Mouse (Mus musculus) stomach, embryonic 15.5 days (tissue): ENCODE measurements at regions not wholly inside any gene's neighbourhood (a gene's known extent, or its start where the extent isn't known, plus 50 kb on each side); places are given as distances from the start of the nearest gene placed in this dataset.

Experiments
- ATAC-seq: fragments of 200-750 bp; cut with Nextera tagmentation; 2 replicates; pipeline ENCODE4 v1.8.0; 2017; ENCODE audit warnings: low read depth, moderate number of reproducible peaks, moderate TSS enrichment; ENCODE audit not compliant: insufficient read depth, low FRiP score
- H3K27ac ChIP-seq: fragments of 300-500 bp; sonication (generic); 2 replicates; pipeline ENCODE4 v1.5.1; 2015; ENCODE audit warnings: mild to moderate bottlenecking, inconsistent platforms
- H3K27me3 ChIP-seq: fragments of 300-500 bp; sonication (generic); replicated peaks from 2 replicates; pipeline ENCODE4 v1.6.1; 2015; ENCODE audit warnings: inconsistent platforms
- H3K36me3 ChIP-seq: fragments of 300-500 bp; sonication (generic); 2 replicates; pipeline ENCODE4 v1.6.1; 2015; ENCODE audit warnings: inconsistent platforms
- H3K4me1 ChIP-seq: fragments of 300-500 bp; sonication (generic); 2 replicates; pipeline ENCODE4 v1.6.1; 2015; ENCODE audit warnings: inconsistent platforms
- H3K4me2 ChIP-seq: fragments of 300-500 bp; sonication (generic); 2 replicates; pipeline ENCODE4 v1.6.1; 2015; ENCODE audit warnings: mild to moderate bottlenecking, inconsistent platforms
- H3K4me3 ChIP-seq: fragments of 300-500 bp; sonication (generic); replicated peaks from 2 replicates; pipeline ENCODE4 v1.5.1; 2015; ENCODE audit warnings: inconsistent platforms
- H3K9ac ChIP-seq: fragments of 300-500 bp; sonication (generic); 2 replicates; pipeline ENCODE4 v1.6.1; 2015; ENCODE audit warnings: inconsistent platforms
- H3K9me3 ChIP-seq: fragments of 300-500 bp; sonication (generic); 2 replicates; pipeline ENCODE4 v1.6.1; 2016; ENCODE audit warnings: inconsistent platforms
- WGBS: fragments of 180-500 bp; shearing (Covaris S2); methylation state at CpG from one replicate; pipeline ENCODE4 v1.1.7; 2015; 5-methylcytosine and 5-hydroxymethylcytosine counted together

- no peaks in the 10 kb centered on the region for H3K27me3 ChIP-seq
- 73% methylated on average over 3 of the region's 3 CpGs for WGBS
- no peaks in the 10 kb centered on the region for H3K9me3 ChIP-seq
- H3K4me2 ChIP-seq, result no peak overlapping the region
- no peaks in the 10 kb centered on the region for H3K4me1 ChIP-seq
- no peak overlapping the region for H3K9ac ChIP-seq
- no peak overlapping the region for H3K4me3 ChIP-seq
- H3K36me3 ChIP-seq, result no peaks in the 10 kb centered on the region
- no peak overlapping the region for H3K27ac ChIP-seq
- no peak for ATAC-seq
Measured at GRCm38 (mm10) chr2:75072021-75072420, 246.4 kb downstream of the Mtx2 start.

DNA sequence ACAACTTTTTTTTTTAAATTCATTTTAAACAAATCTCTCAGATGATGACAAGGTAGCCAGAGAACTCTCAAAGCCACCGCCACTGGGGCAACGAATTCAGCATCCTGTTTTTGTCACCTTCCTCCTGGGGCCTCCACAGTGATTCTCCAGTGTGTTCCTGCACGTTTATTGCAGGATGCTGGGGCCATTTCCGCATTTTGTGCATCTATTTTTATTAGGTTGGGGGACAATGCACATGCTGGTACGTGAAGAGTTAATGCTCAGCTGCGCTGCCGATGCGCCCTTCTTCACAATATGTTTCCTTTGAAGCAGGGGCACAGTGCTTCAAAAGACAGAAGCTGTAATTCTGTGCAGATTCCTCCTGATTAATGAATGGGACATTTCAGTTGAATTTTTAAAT is 246.9 kb downstream of the Mtx2 start:
- Histone ChIP-seq H3K36me3 (no peaks in the 10 kb centered on the region), H3K9me3 (no peaks in the 10 kb centered on the region), H3K4me1 (no peaks in the 10 kb centered on the region), H3K4me2 (no peak overlapping the region), H3K27ac (no peak overlapping the region), H3K4me3 (no peak overlapping the region), H3K9ac (no peak overlapping the region), H3K27me3 (no peaks in the 10 kb centered on the region)
- ATAC-seq, result no peak
- WGBS, result 46% methylated on average over 8 of the region's 8 CpGs

GRCm38 (mm10) chr2:75073178-75073577 is 247.6 kb downstream of the Mtx2 start:
- H3K9ac ChIP-seq, result no peak overlapping the region

DNA sequence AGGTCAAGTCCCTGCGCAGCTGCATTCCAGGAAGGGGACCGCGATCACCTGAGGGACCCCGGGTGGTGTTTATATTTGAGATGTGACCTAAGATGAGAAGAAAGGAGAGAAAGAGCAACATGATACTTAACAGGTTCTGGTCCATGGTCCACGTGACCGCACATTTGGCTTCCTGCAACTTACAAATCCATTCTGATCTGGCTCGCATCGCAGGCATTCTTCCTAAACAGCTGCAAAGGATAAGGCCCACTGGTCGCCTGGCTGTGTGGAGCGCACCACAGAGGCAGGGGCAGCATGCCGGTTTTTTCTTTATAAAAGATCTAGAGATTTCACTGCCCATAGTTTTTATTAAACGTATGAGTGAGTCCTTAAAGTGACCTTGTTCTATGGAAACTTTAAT is 261.6 kb downstream of the Mtx2 start:
- H3K4me1 ChIP-seq, result no peaks in the 10 kb centered on the region
- no peaks in the 10 kb centered on the region for H3K27me3 ChIP-seq
- no peak overlapping the region for H3K4me3 ChIP-seq
- no peaks in the 10 kb centered on the region for H3K9me3 ChIP-seq
- no peak overlapping the region for H3K4me2 ChIP-seq
- no peak overlapping the region for H3K27ac ChIP-seq
- H3K36me3 ChIP-seq, result no peaks in the 10 kb centered on the region
- no peak overlapping the region for H3K9ac ChIP-seq
- 44% methylated on average over 12 of the region's 12 CpGs for WGBS
- ATAC-seq, result no peak

More at GRCm38 (mm10) chr2:75073178-75073577, 247.6 kb downstream of the Mtx2 start:
- H3K4me3 ChIP-seq, result no peak overlapping the region
- no peak overlapping the region for H3K4me2 ChIP-seq
- no peak for ATAC-seq
- H3K27ac ChIP-seq, result no peak overlapping the region
- no peaks in the 10 kb centered on the region for H3K4me1 ChIP-seq
- no peaks in the 10 kb centered on the region for H3K27me3 ChIP-seq
- WGBS, result 65% methylated on average over 9 of the region's 9 CpGs
- no peaks in the 10 kb centered on the region for H3K36me3 ChIP-seq
- H3K9me3 ChIP-seq, result no peaks in the 10 kb centered on the region

- Histone ChIP-seq H3K27me3 (no peaks in the 10 kb centered on the region), H3K4me1 (no peaks in the 10 kb centered on the region), H3K9me3 (no peaks in the 10 kb centered on the region), H3K4me2 (no peak overlapping the region), H3K4me3 (no peak overlapping the region), H3K27ac (no peak overlapping the region), H3K9ac (no peak overlapping the region), H3K36me3 (no peaks in the 10 kb centered on the region)
- 26% methylated on average over 8 of the region's 8 CpGs for WGBS
- ATAC-seq, result no peak
Measured at GRCm38 (mm10) chr2:75089186-75089585, 263.6 kb downstream of the Mtx2 start.

DNA sequence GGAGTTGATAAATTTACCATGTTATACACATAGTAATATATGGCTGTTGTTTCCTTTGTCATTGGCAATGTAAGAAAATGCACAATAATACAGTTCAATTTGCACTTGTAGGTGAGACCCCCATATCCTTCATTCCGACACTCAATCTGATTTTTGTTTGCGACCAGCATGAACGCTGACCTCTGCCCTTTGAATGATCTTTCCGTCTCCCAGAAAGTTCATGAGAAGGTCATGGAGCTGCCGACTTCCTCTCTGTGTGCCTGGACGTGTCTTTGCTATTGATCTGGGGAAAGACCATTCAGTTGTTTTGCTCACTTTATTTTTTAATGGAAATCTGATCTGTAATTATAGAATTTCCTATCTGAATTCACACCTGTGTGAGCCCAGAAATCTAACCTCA is 264.0 kb downstream of the Mtx2 start:
- H3K27me3 ChIP-seq, result no peaks in the 10 kb centered on the region
- no peak overlapping the region for H3K27ac ChIP-seq
- no peak for ATAC-seq
- WGBS, result 18% methylated on average over 6 of the region's 6 CpGs
- H3K36me3 ChIP-seq, result no peaks in the 10 kb centered on the region
- no peaks in the 10 kb centered on the region for H3K4me1 ChIP-seq
- no peak overlapping the region for H3K4me3 ChIP-seq
- H3K4me2 ChIP-seq, result no peak overlapping the region
- no peaks in the 10 kb centered on the region for H3K9me3 ChIP-seq
- no peak overlapping the region for H3K9ac ChIP-seq

DNA sequence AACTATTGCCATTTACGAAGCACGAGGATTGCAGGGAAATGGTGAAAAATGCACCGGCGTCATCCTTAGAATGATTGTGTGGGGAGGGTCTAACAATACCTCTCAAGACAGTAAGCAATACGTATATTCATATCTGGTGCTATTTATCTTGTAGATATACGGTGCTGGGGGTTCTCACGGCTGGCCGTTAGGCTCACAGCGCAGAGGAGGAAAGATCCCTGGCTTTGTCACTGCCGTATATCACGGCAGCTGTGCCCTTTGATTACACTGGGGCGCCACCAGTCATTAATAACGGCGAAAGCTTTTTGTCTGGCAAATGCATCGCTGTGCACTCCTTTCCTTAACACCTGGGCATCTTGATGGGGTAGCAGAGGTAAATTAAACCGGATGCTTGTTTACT is 264.8 kb downstream of the Mtx2 start:
- Histone ChIP-seq H3K4me3 (no peak overlapping the region), H3K27ac (no peak overlapping the region), H3K36me3 (no peaks in the 10 kb centered on the region), H3K27me3 (no peaks in the 10 kb centered on the region), H3K4me1 (no peaks in the 10 kb centered on the region), H3K4me2 (no peak overlapping the region), H3K9me3 (no peaks in the 10 kb centered on the region), H3K9ac (no peak overlapping the region)
- WGBS, result 29% methylated on average over 16 of the region's 16 CpGs
- no peak for ATAC-seq

DNA sequence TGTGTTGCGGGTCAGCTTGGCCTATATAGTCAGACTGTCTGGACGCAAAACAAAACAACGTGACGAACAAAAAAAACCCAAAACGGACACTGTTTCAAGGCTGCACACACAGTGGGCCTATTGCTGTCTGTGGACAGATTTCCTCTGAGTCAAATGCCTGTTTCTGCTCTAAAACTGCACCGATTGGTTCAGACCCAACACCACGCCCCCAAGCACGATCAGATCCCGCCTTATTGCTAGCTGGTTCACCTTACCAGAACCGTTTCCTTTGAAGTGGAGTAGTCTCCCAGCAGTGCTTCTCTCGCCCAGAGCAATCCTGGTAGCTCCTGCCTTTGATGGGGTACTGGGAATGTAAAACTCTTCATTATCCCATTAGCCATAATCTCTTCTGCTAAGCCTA is 275.9 kb downstream of the Mtx2 start:
- Histone ChIP-seq H3K4me3 (no peak overlapping the region), H3K27me3 (no peaks in the 10 kb centered on the region), H3K9me3 (no peaks in the 10 kb centered on the region), H3K27ac (no peak overlapping the region), H3K4me1 (no peaks in the 10 kb centered on the region), H3K4me2 (no peak overlapping the region), H3K36me3 (no peaks in the 10 kb centered on the region), H3K9ac (no peak overlapping the region)
- no peak for ATAC-seq
- 43% methylated on average over 11 of the region's 11 CpGs for WGBS

GRCm38 (mm10) chr2:75112751-75113150 is 287.1 kb downstream of the Mtx2 start:
- H3K36me3 ChIP-seq, result no peaks in the 10 kb centered on the region
- H3K4me2 ChIP-seq, result no peak overlapping the region
- H3K27ac ChIP-seq, result no peak overlapping the region
- no peaks in the 10 kb centered on the region for H3K27me3 ChIP-seq
- WGBS, result 82% methylated on average over 9 of the region's 9 CpGs
- H3K4me3 ChIP-seq, result no peak overlapping the region
- ATAC-seq, result no peak
- H3K9ac ChIP-seq, result no peak overlapping the region
- no peaks in the 10 kb centered on the region for H3K9me3 ChIP-seq
- H3K4me1 ChIP-seq, result no peaks in the 10 kb centered on the region

- Histone ChIP-seq H3K36me3 (no peaks in the 10 kb centered on the region), H3K9ac (no peak overlapping the region), H3K4me2 (no peak overlapping the region), H3K27me3 (no peaks in the 10 kb centered on the region), H3K27ac (no peak overlapping the region), H3K4me1 (no peaks in the 10 kb centered on the region), H3K4me3 (no peak overlapping the region), H3K9me3 (no peaks in the 10 kb centered on the region)
- 38% methylated on average over 6 of the region's 6 CpGs for WGBS
- no peak for ATAC-seq
Measured at GRCm38 (mm10) chr2:75114375-75114774, 288.8 kb downstream of the Mtx2 start.

DNA sequence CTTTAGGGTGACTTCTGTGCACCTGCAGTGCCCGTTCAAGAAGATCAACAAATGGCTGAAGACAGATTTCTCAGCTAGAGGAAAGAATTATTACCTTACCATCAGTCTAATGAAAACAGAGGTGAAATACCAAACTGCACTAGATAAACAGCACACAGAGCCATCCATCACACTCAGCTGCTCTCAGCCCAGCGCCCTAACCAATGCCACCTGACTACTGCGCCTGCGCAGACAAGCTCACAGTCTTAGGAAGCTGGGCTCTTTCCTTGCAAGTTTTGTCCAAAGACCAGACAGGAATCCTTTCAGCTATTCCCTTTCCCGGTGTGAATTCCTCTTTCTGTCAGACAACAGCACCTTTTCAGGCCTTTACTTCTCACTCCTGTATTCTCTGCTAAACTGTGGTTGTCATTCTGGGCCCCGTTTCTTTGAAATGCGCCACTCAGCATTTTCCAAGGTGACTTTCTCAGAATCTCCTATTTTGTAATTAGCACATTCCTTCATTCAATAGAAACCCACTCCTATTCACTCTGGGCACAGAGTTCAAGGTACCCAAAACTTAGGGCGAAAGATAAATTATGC is 292.8 kb downstream of the Mtx2 start:
- H3K27me3 ChIP-seq, result no peaks in the 10 kb centered on the region
- H3K36me3 ChIP-seq, result no peaks in the 10 kb centered on the region
- no peak overlapping the region for H3K9ac ChIP-seq
- no peak overlapping the region for H3K4me3 ChIP-seq
- no peaks in the 10 kb centered on the region for H3K4me1 ChIP-seq
- H3K4me2 ChIP-seq, result no peak overlapping the region
- no peak overlapping the region for H3K27ac ChIP-seq
- WGBS, result 50% methylated on average over 8 of the region's 8 CpGs
- no peaks in the 10 kb centered on the region for H3K9me3 ChIP-seq
- no peak for ATAC-seq

GRCm38 (mm10) chr2:75119599-75119998 is 294.0 kb downstream of the Mtx2 start:
- Histone ChIP-seq H3K4me2 (no peak overlapping the region), H3K4me1 (no peaks in the 10 kb centered on the region), H3K9me3 (no peaks in the 10 kb centered on the region), H3K36me3 (no peaks in the 10 kb centered on the region), H3K27ac (no peak overlapping the region), H3K4me3 (no peak overlapping the region), H3K27me3 (no peaks in the 10 kb centered on the region), H3K9ac (no peak overlapping the region)
- 95% methylated on average over 9 of the region's 9 CpGs for WGBS
- ATAC-seq, result no peak
